Mouse (Mus musculus): Measurements from ENCODE around the gene Thsd4. TPM values are rescaled to one million over a fixed set of nuclear protein-coding genes. Genes with fewer than 3 reads are reported as not detected.

Gene Thsd4
- polyA plus RNA-seq, 1 experiment from 2014 or later, result 3.4 TPM

GRCm38 (mm10) chr9:60043175-60043574, 478.7 kb downstream of the Thsd4 start:
- ATAC-seq (no peak), DNase-seq (ENCODE audit: low spot score) (no peak)
- no peaks in the 10 kb centered on the region for H3K9me3 ChIP-seq (ENCODE audit: low read length)
- H3K4me2 ChIP-seq (replicated peaks; ENCODE audit: low read depth, low read length), result no peak overlapping the region
- no peak overlapping the region for H3K9ac ChIP-seq (replicated peaks; ENCODE audit: low read depth)
- no peak for TF ChIP-seq CTCF (IDR thresholded peaks at IDR 0.05)
- TF ChIP-seq EP300 (IDR thresholded peaks at IDR 0.05), result no peak
- no peaks in the 10 kb centered on the region for H3K27me3 ChIP-seq (replicated peaks; ENCODE audit: insufficient read depth, low read length)
- H3K4me1 ChIP-seq (ENCODE audit: insufficient read depth, low read depth, low read length), result no peaks in the 10 kb centered on the region
- WGBS, result 86% methylated on average over 1 of the region's 1 CpGs
- no peak overlapping the region for H3K27ac ChIP-seq (ENCODE audit: low read length)
- no peak overlapping the region for H3K4me3 ChIP-seq (ENCODE audit: low read depth, low read length)
- no peaks in the 10 kb centered on the region for H3K36me3 ChIP-seq (ENCODE audit: insufficient read depth, low read length)

- Histone ChIP-seq H3K4me2 (replicated peaks; ENCODE audit: low read depth, low read length) (no peak overlapping the region), H3K9ac (replicated peaks; ENCODE audit: low read depth) (no peak overlapping the region), H3K27me3 (replicated peaks; ENCODE audit: insufficient read depth, low read length) (no peaks in the 10 kb centered on the region), H3K36me3 (ENCODE audit: insufficient read depth, low read length) (no peaks in the 10 kb centered on the region), H3K9me3 (ENCODE audit: low read length) (no peaks in the 10 kb centered on the region), H3K27ac (ENCODE audit: low read length) (no peak overlapping the region), H3K4me3 (ENCODE audit: low read depth, low read length) (no peak overlapping the region), H3K4me1 (ENCODE audit: insufficient read depth, low read depth, low read length) (no peaks in the 10 kb centered on the region)
- no peak for TF ChIP-seq EP300 (IDR thresholded peaks at IDR 0.05)
- TF ChIP-seq CTCF (IDR thresholded peaks at IDR 0.05), result no peak
- WGBS, result 94% methylated on average over 4 of the region's 4 CpGs
- no peak for ATAC-seq
- no peak for DNase-seq (ENCODE audit: low spot score)
Measured at GRCm38 (mm10) chr9:60034883-60035282, 487.0 kb downstream of the Thsd4 start.

GRCm38 (mm10) chr9:60027234-60027633, 494.6 kb downstream of the Thsd4 start:
- H3K4me1 ChIP-seq (ENCODE audit: insufficient read depth, low read depth, low read length), result no peaks in the 10 kb centered on the region
- no peak overlapping the region for H3K27ac ChIP-seq (ENCODE audit: low read length)
- H3K4me2 ChIP-seq (replicated peaks; ENCODE audit: low read depth, low read length), result no peak overlapping the region
- 71% methylated on average over 4 of the region's 4 CpGs for WGBS
- H3K4me3 ChIP-seq (ENCODE audit: low read depth, low read length), result no peak overlapping the region
- no peaks in the 10 kb centered on the region for H3K36me3 ChIP-seq (ENCODE audit: insufficient read depth, low read length)
- no peaks in the 10 kb centered on the region for H3K27me3 ChIP-seq (replicated peaks; ENCODE audit: insufficient read depth, low read length)
- ATAC-seq (no peak), DNase-seq (ENCODE audit: low spot score) (no peak)
- H3K9me3 ChIP-seq (ENCODE audit: low read length), result no peaks in the 10 kb centered on the region
- H3K9ac ChIP-seq (replicated peaks; ENCODE audit: low read depth), result no peak overlapping the region
- TF ChIP-seq EP300 (IDR thresholded peaks at IDR 0.05) (no peak), CTCF (IDR thresholded peaks at IDR 0.05) (no peak)

DNA sequence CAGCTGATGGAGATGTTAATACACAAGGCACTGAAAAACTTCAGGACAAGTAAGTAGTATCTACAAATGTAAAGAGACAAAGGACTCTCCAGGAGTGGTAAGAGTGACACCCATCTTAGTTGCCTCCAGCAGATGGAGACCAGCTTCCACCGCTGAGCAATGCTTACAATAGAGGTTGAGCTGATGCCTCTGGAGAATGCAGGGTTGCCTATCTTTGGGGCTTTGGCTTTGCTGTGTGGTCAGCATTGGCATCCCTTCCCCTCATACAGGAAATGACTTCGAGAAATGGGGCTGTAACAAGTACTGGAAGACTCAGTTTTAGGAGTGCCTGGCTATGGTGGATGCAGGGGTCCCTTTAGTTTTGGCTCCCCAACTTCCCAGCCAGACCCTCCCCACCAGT, 495.1 kb downstream of the Thsd4 start:
- Histone ChIP-seq H3K4me1 (ENCODE audit: insufficient read depth, low read depth, low read length) (no peaks in the 10 kb centered on the region), H3K27ac (ENCODE audit: low read length) (no peak overlapping the region), H3K36me3 (ENCODE audit: insufficient read depth, low read length) (no peaks in the 10 kb centered on the region), H3K4me2 (replicated peaks; ENCODE audit: low read depth, low read length) (no peak overlapping the region), H3K9me3 (ENCODE audit: low read length) (no peaks in the 10 kb centered on the region), H3K4me3 (ENCODE audit: low read depth, low read length) (no peak overlapping the region), H3K27me3 (replicated peaks; ENCODE audit: insufficient read depth, low read length) (no peaks in the 10 kb centered on the region), H3K9ac (replicated peaks; ENCODE audit: low read depth) (no peak overlapping the region)
- 64% methylated on average over 2 of the region's 2 CpGs for WGBS
- ATAC-seq (no peak), DNase-seq (ENCODE audit: low spot score) (no peak)
- TF ChIP-seq CTCF (IDR thresholded peaks at IDR 0.05) (peak; percentile 33), EP300 (IDR thresholded peaks at IDR 0.05) (no peak)

GRCm38 (mm10) chr9:60025919-60026318, 495.9 kb downstream of the Thsd4 start:
- Histone ChIP-seq H3K27ac (ENCODE audit: low read length) (no peak overlapping the region), H3K9ac (replicated peaks; ENCODE audit: low read depth) (no peak overlapping the region), H3K4me3 (ENCODE audit: low read depth, low read length) (no peak overlapping the region), H3K36me3 (ENCODE audit: insufficient read depth, low read length) (no peaks in the 10 kb centered on the region; the same call in 1 of the 2 replicates), H3K4me2 (replicated peaks; ENCODE audit: low read depth, low read length) (no peak overlapping the region), H3K4me1 (ENCODE audit: insufficient read depth, low read depth, low read length) (no peaks in the 10 kb centered on the region), H3K9me3 (ENCODE audit: low read length) (no peaks in the 10 kb centered on the region), H3K27me3 (replicated peaks; ENCODE audit: insufficient read depth, low read length) (no peaks in the 10 kb centered on the region)
- ATAC-seq, result no peak
- TF ChIP-seq CTCF (IDR thresholded peaks at IDR 0.05) (no peak), EP300 (IDR thresholded peaks at IDR 0.05) (no peak)
- DNase-seq (ENCODE audit: low spot score), result no peak
- WGBS, result 69% methylated on average over 6 of the region's 6 CpGs

DNA sequence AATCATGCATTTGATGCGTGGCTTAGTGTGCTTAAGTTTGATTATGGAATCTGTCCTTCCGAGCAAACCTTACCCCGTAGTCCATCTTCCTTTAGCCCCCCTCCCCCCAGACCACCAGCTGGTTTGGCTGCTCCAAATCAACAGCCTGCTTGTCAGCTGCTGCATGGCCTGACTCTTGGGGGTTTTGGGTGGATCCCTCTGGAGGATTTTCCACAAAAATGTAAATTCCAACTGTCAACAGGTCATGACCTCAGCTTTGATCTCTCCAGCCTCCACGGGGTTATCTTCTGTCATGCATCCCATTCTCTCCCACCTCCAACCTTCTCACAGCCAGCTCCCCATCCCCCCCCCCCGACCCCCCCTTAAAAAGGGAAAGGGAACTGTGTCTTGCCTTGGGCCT, 496.9 kb downstream of the Thsd4 start:
- H3K4me1 ChIP-seq (ENCODE audit: insufficient read depth, low read depth, low read length), result no peaks in the 10 kb centered on the region
- no peak for ATAC-seq
- no peak overlapping the region for H3K27ac ChIP-seq (ENCODE audit: low read length)
- 26% methylated on average over 5 of the region's 5 CpGs for WGBS
- no peak overlapping the region for H3K9ac ChIP-seq (replicated peaks; ENCODE audit: low read depth)
- H3K27me3 ChIP-seq (replicated peaks; ENCODE audit: insufficient read depth, low read length), result no peaks in the 10 kb centered on the region
- H3K36me3 ChIP-seq (ENCODE audit: insufficient read depth, low read length), result no peaks in the 10 kb centered on the region; the same call in 1 of the 2 replicates
- no peak overlapping the region for H3K4me3 ChIP-seq (ENCODE audit: low read depth, low read length)
- no peaks in the 10 kb centered on the region for H3K9me3 ChIP-seq (ENCODE audit: low read length)
- no peak overlapping the region for H3K4me2 ChIP-seq (replicated peaks; ENCODE audit: low read depth, low read length)
- TF ChIP-seq CTCF (IDR thresholded peaks at IDR 0.05) (no peak), EP300 (IDR thresholded peaks at IDR 0.05) (no peak)
- DNase-seq (ENCODE audit: low spot score), result no peak

GRCm38 (mm10) chr9:60024545-60024944, 497.3 kb downstream of the Thsd4 start:
- no peak overlapping the region for H3K27ac ChIP-seq (ENCODE audit: low read length)
- no peaks in the 10 kb centered on the region for H3K9me3 ChIP-seq (ENCODE audit: low read length)
- no peak overlapping the region for H3K9ac ChIP-seq (replicated peaks; ENCODE audit: low read depth)
- H3K4me2 ChIP-seq (replicated peaks; ENCODE audit: low read depth, low read length), result no peak overlapping the region
- DNase-seq (ENCODE audit: low spot score) (no peak), ATAC-seq (no peak)
- H3K4me1 ChIP-seq (ENCODE audit: insufficient read depth, low read depth, low read length), result no peaks in the 10 kb centered on the region
- no peak overlapping the region for H3K4me3 ChIP-seq (ENCODE audit: low read depth, low read length)
- TF ChIP-seq CTCF (IDR thresholded peaks at IDR 0.05), result no peak
- TF ChIP-seq EP300 (IDR thresholded peaks at IDR 0.05), result no peak
- no peaks in the 10 kb centered on the region; the same call in 1 of the 2 replicates for H3K36me3 ChIP-seq (ENCODE audit: insufficient read depth, low read length)
- H3K27me3 ChIP-seq (replicated peaks; ENCODE audit: insufficient read depth, low read length), result no peaks in the 10 kb centered on the region
- 21% methylated on average over 5 of the region's 5 CpGs for WGBS
